Mouse (Mus musculus): ENCODE data around the gene Glra4. TPM values are rescaled to one million over a fixed set of nuclear protein-coding genes. Genes with fewer than 3 reads are reported as not detected.

Gene Glra4
- polyA plus RNA-seq, 2 experiments, result 0.19 TPM; not detected in 1

DNA sequence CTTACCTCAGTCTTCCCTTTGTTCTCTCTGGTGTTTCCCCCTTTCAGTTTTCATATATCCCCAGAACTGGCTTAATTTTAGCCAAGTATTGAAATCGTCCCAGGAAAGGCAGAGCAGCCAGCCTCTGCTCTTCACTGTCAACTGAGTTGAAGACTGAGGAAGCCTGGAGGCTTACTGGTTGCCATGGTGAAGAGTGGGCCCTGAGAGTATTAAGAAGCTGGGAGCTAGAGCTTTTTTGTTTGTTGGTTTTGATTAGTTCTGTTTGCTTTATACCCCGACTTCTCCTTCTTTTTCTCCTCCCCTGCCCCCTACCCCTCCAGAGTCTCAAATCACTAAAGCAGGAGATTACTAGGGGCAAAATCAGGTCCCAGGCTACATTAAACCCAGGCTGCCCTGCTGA lies 17.3 kb upstream of the Glra4 start:
- no peak overlapping the region for H3K9ac ChIP-seq (ENCODE audit: low read depth, low read length, severe bottlenecking)
- ATAC-seq (ENCODE audit: low FRiP score, low read depth) (no peak), DNase-seq (ENCODE audit: low spot score) (no peak)
- H3K27ac ChIP-seq (replicated peaks; ENCODE audit: low read depth, low read length), result no peak overlapping the region
- no peaks in the 10 kb centered on the region for H3K9me3 ChIP-seq (ENCODE audit: control insufficient read depth, low read length)
- no peak overlapping the region for H3K4me3 ChIP-seq (replicated peaks; ENCODE audit: low read length)
- H3K36me3 ChIP-seq (ENCODE audit: control insufficient read depth, insufficient read depth, low read length), result no peaks in the 10 kb centered on the region
- no peaks in the 10 kb centered on the region for H3K27me3 ChIP-seq (ENCODE audit: control insufficient read depth, insufficient read depth, low read length)
- whole genome bisulfite sequencing, result 49% methylated on average over 2 of the region's 2 CpGs
- H3K4me2 ChIP-seq (replicated peaks; ENCODE audit: low read depth, low read length, severe bottlenecking), result no peak overlapping the region
- no peaks in the 10 kb centered on the region for H3K4me1 ChIP-seq (ENCODE audit: control insufficient read depth, insufficient read depth, low read length)
- TF ChIP-seq POLR2A (IDR thresholded peaks at IDR 0.05; ENCODE audit: borderline replicate concordance, extremely low read depth, insufficient read depth, insufficient read length), result no peak

- Histone ChIP-seq H3K27me3 (ENCODE audit: control insufficient read depth, insufficient read depth, low read length) (no peaks in the 10 kb centered on the region), H3K9me3 (ENCODE audit: control insufficient read depth, low read length) (no peaks in the 10 kb centered on the region), H3K36me3 (ENCODE audit: control insufficient read depth, insufficient read depth, low read length) (no peaks in the 10 kb centered on the region), H3K4me3 (replicated peaks; ENCODE audit: low read length) (no peak overlapping the region), H3K4me2 (replicated peaks; ENCODE audit: low read depth, low read length, severe bottlenecking) (no peak overlapping the region), H3K27ac (replicated peaks; ENCODE audit: low read depth, low read length) (no peak overlapping the region), H3K4me1 (ENCODE audit: control insufficient read depth, insufficient read depth, low read length) (no peaks in the 10 kb centered on the region), H3K9ac (ENCODE audit: low read depth, low read length, severe bottlenecking) (no peak overlapping the region)
- no peak for TF ChIP-seq POLR2A (IDR thresholded peaks at IDR 0.05; ENCODE audit: borderline replicate concordance, extremely low read depth, insufficient read depth, insufficient read length)
- DNase-seq (ENCODE audit: low spot score) (no peak), ATAC-seq (ENCODE audit: low FRiP score, low read depth) (no peak)
- WGBS, result 80% methylated on average over 4 of the region's 4 CpGs
Measured at GRCm38 (mm10) chrX:136789446-136789845, 9.5 kb upstream of the Glra4 start.

DNA sequence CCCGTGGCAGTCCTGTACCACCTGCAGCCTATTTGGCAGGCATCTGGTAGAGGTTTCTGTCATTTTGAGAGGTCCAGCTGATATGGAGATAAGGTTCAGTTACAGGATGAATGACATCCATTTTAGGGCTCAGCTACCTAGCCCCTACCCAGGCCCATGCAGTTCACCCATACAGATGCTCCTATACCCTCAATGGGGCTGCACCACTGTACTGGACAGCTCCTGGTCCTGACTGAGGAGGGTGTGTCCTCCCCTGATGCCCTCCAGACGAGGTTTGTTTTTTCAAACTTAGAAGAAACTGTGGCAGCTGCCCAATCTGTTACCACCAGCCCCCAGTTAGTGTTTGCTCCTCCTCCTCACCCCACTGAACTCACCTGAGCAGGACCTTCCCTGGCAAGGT lies 679 bp downstream of the Glra4 start:
- no peak overlapping the region for H3K4me3 ChIP-seq (replicated peaks; ENCODE audit: low read length)
- TF ChIP-seq POLR2A (IDR thresholded peaks at IDR 0.05; ENCODE audit: borderline replicate concordance, extremely low read depth, insufficient read depth, insufficient read length), result no peak
- ATAC-seq (ENCODE audit: low FRiP score, low read depth) (no peak), DNase-seq (ENCODE audit: low spot score) (no peak)
- H3K4me2 ChIP-seq (replicated peaks; ENCODE audit: low read depth, low read length, severe bottlenecking), result no peak overlapping the region
- no peaks in the 10 kb centered on the region for H3K27me3 ChIP-seq (ENCODE audit: control insufficient read depth, insufficient read depth, low read length)
- H3K36me3 ChIP-seq (ENCODE audit: control insufficient read depth, insufficient read depth, low read length), result no peaks in the 10 kb centered on the region
- 56% methylated on average over 2 of the region's 2 CpGs for WGBS
- H3K9ac ChIP-seq (ENCODE audit: low read depth, low read length, severe bottlenecking), result no peak overlapping the region
- no peaks in the 10 kb centered on the region for H3K4me1 ChIP-seq (ENCODE audit: control insufficient read depth, insufficient read depth, low read length)
- no peak overlapping the region for H3K27ac ChIP-seq (replicated peaks; ENCODE audit: low read depth, low read length)
- no peaks in the 10 kb centered on the region for H3K9me3 ChIP-seq (ENCODE audit: control insufficient read depth, low read length)

- no peak for TF ChIP-seq POLR2A (IDR thresholded peaks at IDR 0.05; ENCODE audit: borderline replicate concordance, extremely low read depth, insufficient read depth, insufficient read length)
- ATAC-seq (ENCODE audit: low FRiP score, low read depth) (no peak), DNase-seq (ENCODE audit: low spot score) (no peak)
- Histone ChIP-seq H3K36me3 (ENCODE audit: control insufficient read depth, insufficient read depth, low read length) (no peaks in the 10 kb centered on the region), H3K9me3 (ENCODE audit: control insufficient read depth, low read length) (no peaks in the 10 kb centered on the region), H3K27me3 (ENCODE audit: control insufficient read depth, insufficient read depth, low read length) (no peaks in the 10 kb centered on the region), H3K27ac (replicated peaks; ENCODE audit: low read depth, low read length) (no peak overlapping the region), H3K4me2 (replicated peaks; ENCODE audit: low read depth, low read length, severe bottlenecking) (no peak overlapping the region), H3K4me1 (ENCODE audit: control insufficient read depth, insufficient read depth, low read length) (no peaks in the 10 kb centered on the region), H3K9ac (ENCODE audit: low read depth, low read length, severe bottlenecking) (no peak overlapping the region), H3K4me3 (replicated peaks; ENCODE audit: low read length) (no peak overlapping the region)
- WGBS, result 71% methylated on average over 3 of the region's 3 CpGs
Measured at GRCm38 (mm10) chrX:136778046-136778445, 1.9 kb downstream of the Glra4 start.

DNA sequence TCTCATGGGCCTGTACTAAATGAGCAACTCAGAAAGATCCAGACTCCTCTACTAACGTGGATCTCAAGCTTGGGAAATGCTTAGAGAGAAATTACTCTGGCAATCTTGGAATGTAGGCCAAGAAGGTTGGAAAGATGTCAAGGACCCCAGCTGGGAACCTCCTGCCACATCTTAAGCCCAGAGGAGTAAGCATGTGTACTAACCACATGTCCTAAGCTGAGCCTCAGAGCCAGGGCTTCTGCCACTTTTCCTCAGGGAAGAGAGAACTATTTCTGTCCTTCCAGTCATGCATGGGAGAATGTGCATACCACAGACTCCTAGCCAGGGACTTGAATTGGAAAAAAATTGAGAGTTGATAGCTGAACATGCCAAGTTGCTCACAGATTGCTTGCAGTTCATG lies 6.9 kb downstream of the Glra4 start:
- DNase-seq (ENCODE audit: low spot score), result no peak

More for the DNA sequence above, 6.9 kb downstream of the Glra4 start:
- WGBS, result 72% methylated on average over 1 of the region's 1 CpGs
- Histone ChIP-seq H3K4me1 (ENCODE audit: control insufficient read depth, insufficient read depth, low read length) (no peaks in the 10 kb centered on the region), H3K4me3 (replicated peaks; ENCODE audit: low read length) (no peak overlapping the region), H3K9me3 (ENCODE audit: control insufficient read depth, low read length) (no peaks in the 10 kb centered on the region), H3K9ac (ENCODE audit: low read depth, low read length, severe bottlenecking) (no peak overlapping the region), H3K27me3 (ENCODE audit: control insufficient read depth, insufficient read depth, low read length) (no peaks in the 10 kb centered on the region), H3K36me3 (ENCODE audit: control insufficient read depth, insufficient read depth, low read length) (no peaks in the 10 kb centered on the region), H3K27ac (replicated peaks; ENCODE audit: low read depth, low read length) (no peak overlapping the region), H3K4me2 (replicated peaks; ENCODE audit: low read depth, low read length, severe bottlenecking) (no peak overlapping the region)
- ATAC-seq (ENCODE audit: low FRiP score, low read depth), result no peak
- TF ChIP-seq POLR2A (IDR thresholded peaks at IDR 0.05; ENCODE audit: borderline replicate concordance, extremely low read depth, insufficient read depth, insufficient read length), result no peak
